Mouse (Mus musculus): ENCODE results near the gene Card10. TPM values are rescaled to one million over a fixed set of nuclear protein-coding genes. Genes with fewer than 3 reads are reported as not detected.

Card10 gene
- polyA plus RNA-seq, 1 experiment = 0.73 TPM

- no peak for TF ChIP-seq MYOG (IDR thresholded peaks at IDR 0.05; ENCODE audit: control insufficient read depth, extremely low read depth, insufficient read length)
- no peak for TF ChIP-seq FOSL1 (IDR thresholded peaks at IDR 0.05; ENCODE audit: insufficient read depth, low read length, poor library complexity, severe bottlenecking)
- no peak for TF ChIP-seq CEBPB (IDR thresholded peaks at IDR 0.05; ENCODE audit: low read depth)
- no peak for TF ChIP-seq CTCF (IDR thresholded peaks at IDR 0.05; ENCODE audit: control insufficient read depth, insufficient read depth, insufficient read length)
- no peak for TF ChIP-seq MYOD1 (IDR thresholded peaks at IDR 0.05; ENCODE audit: control insufficient read depth, insufficient read length, low read depth)
- no peak for TF ChIP-seq MAX (IDR thresholded peaks at IDR 0.05)
- TF ChIP-seq USF1 (IDR thresholded peaks at IDR 0.05; ENCODE audit: low read depth) = no peak
- no peaks in the 10 kb centered on the region for H3K79me3 ChIP-seq (ENCODE audit: low read depth)
Observed at GRCm38 (mm10) chr15:78726697-78727096, 76.1 kb downstream of the Card10 start.

More at GRCm38 (mm10) chr15:78726697-78727096, 76.1 kb downstream of the Card10 start:
- Histone ChIP-seq H3K4me3 (ENCODE audit: insufficient read depth, poor library complexity, severe bottlenecking) (no peak overlapping the region), H3ac (ENCODE audit: control insufficient read depth, insufficient read length, low read depth) (no peak overlapping the region), H3K27me3 (ENCODE audit: control insufficient read depth, insufficient read depth, insufficient read length) (peaks cover 80% of the 10 kb centered on the region), H3K79me2 (ENCODE audit: control insufficient read depth, insufficient read depth) (no peaks in the 10 kb centered on the region), H3K36me3 (ENCODE audit: control insufficient read depth, insufficient read depth) (no peaks in the 10 kb centered on the region)

Other genes with a start within 250 kb of the Card10 start
- gene Rac2, start 230.3 kb downstream of the Card10 start, polyA plus RNA-seq (2012; fragmentation: generic; extraction: Trizol) = not detected
- gene Cyth4, start 206.0 kb downstream of the Card10 start, polyA plus RNA-seq (2012; fragmentation: generic; extraction: Trizol) = 0.21 TPM
- gene Elfn2, start 84.3 kb downstream of the Card10 start, polyA plus RNA-seq (2012; fragmentation: generic; extraction: Trizol) = not detected
- gene Mfng, start 29.6 kb downstream of the Card10 start, polyA plus RNA-seq (2012; fragmentation: generic; extraction: Trizol) = not detected
- gene Cdc42ep1, start 39.6 kb upstream of the Card10 start, polyA plus RNA-seq (2012; fragmentation: generic; extraction: Trizol) = 55.2 TPM
- 1.3 TPM for gene Lgals2, start 52.5 kb upstream of the Card10 start, polyA plus RNA-seq (2012; fragmentation: generic; extraction: Trizol)
- gene Gga1, start 74.1 kb upstream of the Card10 start, polyA plus RNA-seq (2012; fragmentation: generic; extraction: Trizol) = 71.2 TPM
- gene Gm49510, start 96.6 kb upstream of the Card10 start, polyA plus RNA-seq (2012; fragmentation: generic; extraction: Trizol) = 0.07 TPM
- 23.4 TPM for gene Sh3bp1, start 96.7 kb upstream of the Card10 start, polyA plus RNA-seq (2012; fragmentation: generic; extraction: Trizol)
- gene Pdxp, start 110.9 kb upstream of the Card10 start, polyA plus RNA-seq (2012; fragmentation: generic; extraction: Trizol) = 25.1 TPM
- 18,755 TPM for gene Lgals1, start 123.7 kb upstream of the Card10 start, polyA plus RNA-seq (2012; fragmentation: generic; extraction: Trizol)
- gene Nol12, start 131.9 kb upstream of the Card10 start, polyA plus RNA-seq (2012; fragmentation: generic; extraction: Trizol) = 108 TPM
- gene Triobp, start 144.7 kb upstream of the Card10 start, polyA plus RNA-seq (2012; fragmentation: generic; extraction: Trizol) = 35.7 TPM
- 111 TPM for gene H1f0, start 225.4 kb upstream of the Card10 start, polyA plus RNA-seq (2012; fragmentation: generic; extraction: Trizol)
- not detected for gene Galr3, start 238.8 kb upstream of the Card10 start, polyA plus RNA-seq (2012; fragmentation: generic; extraction: Trizol)

All from C2C12 (cell line).